Mouse (Mus musculus) ES-Bruce4 (cell line): ENCODE results near the gene Ltv1.

Experiments
- CTCF ChIP-seq: IDR thresholded peaks from one replicate; pipeline ENCODE4 v1.8.1; 2011; ENCODE audit warnings: low read depth, low read length
- POLR2A ChIP-seq: IDR thresholded peaks from one replicate; pipeline ENCODE4 v1.8.1; 2011; ENCODE audit warnings: low read length; ENCODE audit not compliant: insufficient read depth

GRCm38 (mm10) chr10:13196872-13197507, 4.0 kb upstream of the Ltv1 start:
- TF ChIP-seq CTCF, result no peak
- no peak for TF ChIP-seq POLR2A
